Mouse (Mus musculus) adrenal gland, adult 18-20 months (tissue): ENCODE results near the gene Gm10190. TPM values are rescaled to one million over a fixed set of nuclear protein-coding genes. Genes with fewer than 3 reads are reported as not detected.

Experiments used
- total RNA-seq, 2 experiments: library from RNA; stranded (reverse); gene quantifications; 1 replicate in 1 of 2; 2 replicates in 1 of 2; pipeline ENCODE4 v1.2.3; 2021

Gm10190 gene
- total RNA-seq, 2 experiments from 2014 or later = not detected

Other genes with a start within 250 kb of the Gm10190 start
- 10 to 100 TPM; 17.7 to 22.6 TPM for gene Galm, start 246.1 kb downstream of the Gm10190 start, total RNA-seq
- gene Srsf7, start 166.2 kb downstream of the Gm10190 start, total RNA-seq = 100 to 1,000 TPM; 124 to 133 TPM
- not detected for gene Ttc39d, start 166.1 kb downstream of the Gm10190 start, total RNA-seq
- gene Gemin6, start 149.1 kb downstream of the Gm10190 start, total RNA-seq = 1 to 10 TPM; 6.5 to 7.0 TPM
- 10 to 100 TPM; 16.8 to 22.0 TPM for gene Morn2, start 83.3 kb downstream of the Gm10190 start, total RNA-seq
- gene Dhx57, start 83.1 kb downstream of the Gm10190 start, total RNA-seq = 10 to 100 TPM in 1 of 2 experiments, 1 to 10 TPM in 1; 9.3 to 11.0 TPM
- gene Arhgef33, start 66.1 kb downstream of the Gm10190 start, total RNA-seq = 1 to 10 TPM in 1 of 2 experiments, under 1 TPM in 1; 0.38 to 1.1 TPM
- gene Sos1, start 106.9 kb upstream of the Gm10190 start, total RNA-seq = 10 to 100 TPM; 21.8 to 27.2 TPM
- under 1 TPM; 0.10 TPM for gene Cdkl4, start 204.3 kb upstream of the Gm10190 start, total RNA-seq